Mouse (Mus musculus) retina, adult 2 months (tissue): ENCODE results near the gene Ifrd1.

Source experiments
- DNase-seq: peaks from one replicate; pipeline ENCODE4 v3.0.0-alpha.2; 2012; ENCODE audit warnings: low read depth, low spot score

Gene Ifrd1

DNA sequence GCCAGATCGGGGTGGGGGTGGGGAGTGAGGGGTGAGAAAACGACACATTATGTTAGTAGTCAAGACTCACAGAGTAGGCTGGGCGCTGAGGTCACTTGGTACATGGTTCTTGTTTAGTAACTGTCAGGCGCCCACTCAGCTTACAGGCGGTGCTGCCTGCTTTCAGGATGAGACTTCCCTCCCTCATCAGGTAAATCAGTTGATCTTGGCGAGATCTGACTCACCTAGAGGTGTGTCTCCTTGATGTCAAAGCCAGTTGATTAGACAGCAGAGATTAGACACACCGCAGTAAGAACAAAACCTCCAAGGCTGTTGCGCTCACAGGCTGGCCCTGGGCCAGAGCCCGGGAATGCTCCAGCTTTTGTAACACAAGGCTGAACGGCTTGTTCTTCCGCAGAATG is 4.5 kb downstream of the Ifrd1 start:
- no peak for DNase-seq

DNA sequence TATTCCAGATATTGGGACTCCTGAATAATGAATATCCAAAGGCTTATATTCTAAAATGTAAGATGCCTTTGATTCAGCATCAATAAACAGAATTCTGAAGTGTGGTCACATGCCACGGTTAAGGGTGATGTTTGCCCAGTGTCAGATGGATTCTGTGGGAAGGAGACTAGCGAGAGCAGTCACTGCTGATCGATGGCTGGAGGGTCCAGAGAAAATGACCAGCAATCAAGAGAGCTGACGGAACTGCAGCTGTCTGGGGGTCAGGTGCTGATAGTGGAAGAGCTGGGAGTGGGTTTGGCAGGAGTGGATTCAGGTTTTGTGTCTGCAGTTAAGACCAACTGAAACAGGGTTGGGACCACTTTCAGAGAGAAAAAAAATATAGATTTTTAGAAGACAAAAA is 5.1 kb downstream of the Ifrd1 start:
- no peak for DNase-seq

DNA sequence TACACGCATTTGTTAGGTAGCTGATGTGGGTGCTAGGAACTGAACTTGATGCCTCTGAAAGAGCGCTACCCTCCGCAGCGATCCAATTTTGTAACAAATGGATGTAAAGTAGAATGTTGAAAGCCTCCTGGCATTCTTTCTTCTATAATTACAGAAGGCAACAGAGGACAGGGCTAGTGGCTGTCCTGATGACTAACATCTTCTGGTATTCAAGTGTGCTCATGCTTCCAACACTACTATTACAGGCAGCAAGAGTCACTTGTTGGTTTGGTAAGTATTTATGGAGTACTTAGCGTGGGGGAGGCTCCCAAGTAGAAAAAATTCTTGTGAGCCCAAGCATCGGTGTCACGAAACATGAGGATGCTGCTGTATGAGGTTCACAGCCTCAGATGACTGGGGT is 9.1 kb downstream of the Ifrd1 start:
- no peak for DNase-seq

DNA sequence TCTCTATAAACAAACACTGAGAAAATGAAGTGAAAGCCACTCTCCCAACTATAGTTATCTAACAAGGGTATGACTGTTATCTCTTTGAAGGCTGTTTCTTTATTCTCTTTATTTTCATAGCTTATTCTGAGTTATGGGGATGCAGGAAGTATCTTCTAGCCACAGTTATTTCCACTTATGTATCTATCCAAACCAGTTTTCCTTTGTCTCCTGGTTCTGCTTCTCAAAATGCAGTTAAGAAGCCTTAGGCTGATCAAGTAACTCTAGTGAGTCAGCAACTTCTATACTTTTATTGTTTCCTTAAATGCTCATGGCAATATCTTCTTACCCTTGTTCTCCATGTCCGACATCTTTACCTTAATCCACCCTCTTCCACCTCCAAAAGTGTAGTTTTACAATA is 16.1 kb downstream of the Ifrd1 start:
- no peak for DNase-seq

DNA sequence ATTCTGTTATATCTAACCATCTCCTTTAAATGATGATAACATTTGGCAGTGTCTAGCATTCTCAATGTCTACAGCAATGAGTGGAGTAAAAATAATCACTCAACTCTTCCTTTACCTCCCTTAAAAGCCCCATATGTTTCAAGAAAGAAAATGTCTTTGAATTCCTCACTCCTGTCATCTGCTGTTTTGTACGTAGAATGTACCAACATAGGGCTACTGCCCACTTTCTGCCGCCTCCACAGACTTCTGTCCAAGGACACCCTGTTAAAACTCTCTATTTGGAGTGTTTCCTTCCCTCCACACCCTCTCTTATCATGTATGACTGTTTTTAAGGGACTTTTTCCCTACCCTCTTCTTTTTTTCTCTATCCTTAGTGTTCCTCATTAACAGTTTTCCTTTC is 16.7 kb downstream of the Ifrd1 start:
- no peak for DNase-seq

DNA sequence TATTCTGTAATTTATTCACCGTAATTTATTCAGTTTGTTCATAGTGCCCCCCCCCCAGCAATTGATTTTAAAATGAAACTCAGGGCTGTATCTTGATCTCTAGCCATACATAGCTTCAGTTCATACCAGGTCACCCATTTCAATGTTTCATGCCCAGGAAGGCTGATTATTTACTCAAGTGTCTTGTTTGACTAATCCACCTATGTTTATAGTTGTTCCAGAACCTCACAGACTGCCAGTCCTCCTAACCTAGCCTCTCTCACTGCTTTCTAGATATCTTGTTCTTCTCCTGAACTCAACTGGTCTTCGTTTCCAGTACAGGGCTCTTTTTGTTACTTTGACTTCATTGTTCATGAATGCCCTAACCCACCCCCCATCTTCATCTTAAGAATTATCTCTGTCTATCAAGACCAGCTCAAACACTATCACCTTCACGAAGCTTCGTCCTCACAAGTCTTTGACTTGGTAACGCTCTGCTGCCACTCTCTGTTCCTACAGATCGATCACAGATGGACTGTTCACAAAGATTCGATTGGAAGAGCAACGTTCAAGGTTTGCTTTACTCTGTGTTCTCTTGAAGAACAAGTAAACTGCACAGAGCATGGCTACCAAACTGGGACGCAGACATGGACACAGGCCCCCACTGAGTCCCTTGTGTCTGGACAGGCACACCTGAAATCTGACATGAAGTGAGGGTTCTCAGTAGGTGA is 24.0 kb downstream of the Ifrd1 start:
- no peak for DNase-seq

- DNase-seq: no peak
Measured at GRCm38 (mm10) chr12:40223676-40224075, 24.6 kb downstream of the Ifrd1 start.

DNA sequence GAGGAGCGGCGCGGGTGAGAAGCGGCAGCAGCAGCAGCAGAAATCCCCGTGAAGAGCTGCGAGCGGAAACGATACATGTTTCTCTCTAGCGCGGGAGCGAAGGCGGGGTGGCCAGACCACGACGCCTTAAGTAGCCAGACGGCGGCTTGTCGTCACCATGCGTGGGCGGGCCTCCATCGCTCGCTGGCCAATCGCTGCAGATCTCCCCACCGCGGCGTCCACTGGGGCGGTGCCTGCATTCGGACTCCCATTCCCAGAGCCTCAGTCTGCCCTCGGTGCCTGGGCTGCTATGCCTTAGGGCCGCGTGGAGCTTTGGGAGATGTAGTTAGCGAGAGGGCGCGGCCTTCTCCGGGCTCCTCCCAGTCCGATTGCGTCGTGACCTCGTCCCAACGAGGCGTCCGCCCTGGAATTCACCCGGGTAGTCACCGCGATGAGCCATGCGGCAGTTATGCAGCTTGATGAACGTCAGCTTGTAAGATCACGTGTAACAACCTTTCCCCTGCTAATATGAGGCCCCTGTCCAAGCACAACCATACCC is 25.2 kb downstream of the Ifrd1 start:
- peak; percentile 94 for DNase-seq

- peak; percentile 85 for DNase-seq
Measured at GRCm38 (mm10) chr12:40222251-40223081, 25.8 kb downstream of the Ifrd1 start.

DNA sequence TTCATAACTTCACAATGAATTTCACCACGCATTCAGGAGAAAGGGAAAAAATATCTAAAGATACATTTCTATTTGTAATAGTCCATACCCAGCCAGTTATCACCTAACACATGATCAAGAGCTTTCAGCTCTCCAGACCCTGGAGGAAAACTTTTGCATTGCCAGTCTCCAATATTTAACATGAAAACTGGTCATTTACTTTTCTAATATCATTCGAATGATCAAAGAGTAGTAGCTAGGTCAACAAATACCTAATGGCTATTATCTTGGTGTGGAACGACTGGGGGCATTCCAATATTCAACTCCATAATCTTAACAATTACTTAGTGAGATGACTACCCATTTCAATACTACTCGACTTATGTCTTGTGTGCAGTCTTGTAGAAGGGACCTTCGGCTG is 26.7 kb downstream of the Ifrd1 start:
- no peak for DNase-seq

DNA sequence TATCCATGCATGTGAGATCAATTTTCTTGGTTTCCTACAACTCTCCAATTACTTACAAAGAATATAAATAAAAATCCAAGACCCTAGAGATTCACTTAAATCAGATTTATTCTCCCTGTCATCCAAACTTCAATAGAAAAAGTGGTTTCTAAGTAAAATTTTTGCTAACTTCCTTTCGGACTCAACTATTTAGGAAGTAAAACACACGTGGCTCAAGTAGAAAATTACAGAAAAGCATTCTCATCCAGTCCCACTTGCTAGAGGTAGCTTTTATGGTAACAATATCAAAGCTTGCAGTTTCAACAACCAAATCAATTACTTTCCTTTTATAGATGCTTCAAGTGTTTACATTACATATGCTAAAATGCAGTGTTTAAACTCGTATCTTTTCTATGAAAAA is 27.4 kb downstream of the Ifrd1 start:
- DNase-seq: no peak

DNA sequence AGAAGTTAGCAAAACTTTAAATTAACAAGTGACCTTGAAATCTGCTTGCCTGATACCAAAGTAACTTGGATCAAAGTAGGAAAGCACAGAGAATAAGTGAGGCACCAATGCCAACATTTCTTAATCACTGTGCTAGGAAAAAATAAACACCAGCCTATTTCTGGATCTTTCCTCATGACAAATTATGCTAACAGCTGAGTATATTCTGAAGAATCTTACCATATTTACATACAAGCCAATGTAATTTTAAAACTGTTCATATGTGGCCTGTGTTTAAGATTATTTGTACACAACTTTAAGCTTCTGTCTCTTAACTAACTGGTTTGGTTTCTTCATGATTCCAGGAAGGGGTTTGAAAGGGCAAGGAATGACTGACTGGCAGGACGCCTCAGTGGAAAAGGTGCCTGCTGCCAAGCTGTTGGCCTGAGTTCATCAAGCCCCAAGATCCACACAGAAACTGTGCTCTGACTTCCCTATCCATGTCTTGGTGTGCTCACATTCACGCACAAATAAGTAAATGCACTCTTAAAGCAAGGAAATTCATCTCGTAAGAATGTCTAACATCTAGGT is 28.2 kb downstream of the Ifrd1 start:
- DNase-seq: no peak

- DNase-seq: no peak
Measured at GRCm38 (mm10) chr12:40218430-40218945, 29.8 kb downstream of the Ifrd1 start.

DNA sequence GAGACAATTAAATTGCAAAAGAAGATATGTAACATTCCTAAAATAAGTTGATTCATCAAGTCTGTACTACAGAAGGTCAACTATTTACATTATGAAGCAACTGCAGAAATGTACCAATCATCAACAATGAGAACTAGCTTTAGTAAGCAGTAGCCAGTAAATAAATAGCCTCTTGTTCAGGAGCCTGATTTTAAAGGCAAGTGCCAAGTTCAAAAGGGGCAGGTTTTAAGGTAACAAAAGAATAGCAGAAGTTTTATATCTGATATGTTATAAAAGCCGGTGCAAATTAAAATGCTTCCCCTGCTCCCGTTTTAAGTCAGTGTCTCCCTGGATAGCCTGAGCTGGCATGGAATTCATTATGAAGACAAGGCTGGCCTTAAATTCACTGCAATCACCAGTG is 30.5 kb downstream of the Ifrd1 start:
- no peak for DNase-seq

DNA sequence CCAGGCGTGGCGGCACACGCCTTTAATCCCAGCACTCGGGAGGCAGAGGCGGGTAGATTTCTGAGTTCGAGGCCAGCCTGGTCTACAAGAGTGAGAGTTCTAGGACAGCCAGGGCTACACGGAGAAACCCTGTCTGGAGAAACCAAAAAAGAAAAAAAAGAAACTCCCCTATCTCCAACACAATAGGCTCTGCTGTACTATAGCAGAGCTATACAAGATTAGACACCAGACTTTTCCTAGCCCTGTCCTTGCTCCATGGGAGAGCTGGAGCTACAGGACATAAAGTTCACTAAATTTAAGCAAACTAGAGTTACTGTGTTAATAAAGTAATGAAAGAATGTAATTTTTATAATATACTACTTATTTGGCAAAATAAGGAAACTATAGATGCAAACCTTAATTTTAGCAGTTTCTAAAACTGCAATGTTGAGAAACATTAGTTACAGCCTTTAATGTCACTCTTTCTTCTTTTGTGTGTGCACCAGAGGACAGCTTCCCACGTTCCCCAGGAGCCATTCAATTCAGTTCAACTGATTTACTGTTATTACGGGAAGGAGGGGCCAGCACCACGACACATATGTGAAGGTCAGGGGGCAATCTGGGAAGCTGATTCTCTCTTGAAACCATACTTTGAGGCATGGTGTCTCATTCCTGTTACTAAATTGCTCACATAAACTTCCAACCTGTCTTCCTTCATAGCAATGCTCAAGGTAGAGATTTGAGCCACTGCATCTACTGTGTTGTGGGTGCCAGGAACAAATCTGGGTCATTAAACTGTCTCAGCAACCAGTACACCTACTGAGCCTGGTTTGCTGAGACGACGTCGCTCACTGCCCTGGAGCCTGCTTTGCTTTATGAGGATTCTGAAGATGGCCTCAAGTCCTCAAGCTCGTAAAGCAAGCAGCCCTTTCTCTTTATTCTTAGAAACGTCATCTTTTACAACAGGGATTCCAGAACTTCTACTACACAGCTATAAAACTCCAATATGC is 33.1 kb downstream of the Ifrd1 start:
- no peak for DNase-seq

DNA sequence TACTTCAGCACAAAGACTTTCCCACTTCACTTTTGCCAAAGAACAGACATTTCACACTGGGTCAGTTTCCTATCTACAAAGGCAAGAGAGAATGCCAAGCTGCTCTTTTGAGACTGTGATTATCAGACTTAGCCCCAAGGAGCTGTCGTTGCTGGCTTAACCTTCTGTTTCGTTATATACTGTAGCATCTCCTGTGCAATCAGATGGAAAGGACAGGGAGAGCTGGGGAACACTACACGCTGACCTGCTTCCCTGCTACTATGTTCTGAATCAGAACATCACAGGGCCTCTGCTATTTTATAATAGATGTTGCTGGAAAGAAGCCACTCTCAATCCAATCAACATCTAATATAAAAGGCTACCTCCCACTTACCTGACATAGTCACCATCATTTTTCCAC is 39.3 kb downstream of the Ifrd1 start:
- DNase-seq: no peak

- no peak for DNase-seq
Measured at GRCm38 (mm10) chr12:40207909-40208308, 40.4 kb downstream of the Ifrd1 start.

GRCm38 (mm10) chr12:40202161-40203035 is 45.9 kb downstream of the Ifrd1 start:
- no peak for DNase-seq

DNA sequence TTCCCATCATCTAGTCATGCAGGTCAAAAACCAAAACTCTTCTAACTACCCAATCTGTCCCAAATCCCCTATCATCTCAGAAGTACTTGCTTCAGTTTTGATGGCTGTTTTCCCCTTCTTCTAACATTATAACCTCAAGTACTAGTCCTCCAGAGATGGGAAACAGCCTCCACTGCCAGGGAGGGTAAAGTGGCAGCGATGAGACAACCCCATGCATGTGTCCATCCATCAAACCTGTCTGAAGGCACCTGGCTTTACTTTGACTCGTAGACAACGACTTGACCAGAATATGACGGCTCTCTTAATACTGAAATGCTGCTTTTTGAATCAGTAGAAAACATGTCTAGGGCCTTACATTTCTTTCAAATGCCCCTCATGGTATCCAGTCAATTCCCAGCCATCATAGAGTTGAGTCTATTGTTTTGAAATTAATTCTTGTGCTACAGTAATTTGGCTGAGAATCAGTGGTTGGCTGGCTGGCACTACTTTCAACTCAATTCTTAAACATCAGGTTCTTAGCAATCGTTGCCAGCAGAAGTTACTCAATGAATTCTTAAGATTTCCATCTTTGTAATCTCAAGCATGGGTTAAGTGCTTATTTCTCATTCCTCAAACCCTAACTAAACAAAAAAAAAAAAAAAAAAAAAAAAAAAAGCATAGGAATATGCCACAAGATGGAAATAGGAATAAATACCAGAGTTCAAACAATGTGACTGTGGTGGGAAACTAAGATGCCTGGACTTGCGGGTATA is 47.6 kb downstream of the Ifrd1 start:
- no peak for DNase-seq
